Comparison of ENCODE assay signal across 8 mouse cellular contexts in genomic region chr7:16875310-16875325, GRCm38 (mm10). TPM values are rescaled to one million over a fixed set of nuclear protein-coding genes. Genes with fewer than 3 reads are reported as not detected.
A peak's percentile ranks its signal among the peaks of the same experiment; 100 is the strongest.
DNase-seq lines count a peak whose midpoint lies in the region; ATAC-seq and TF ChIP-seq lines count a peak whose summit lies in the region.

Gene Dact3, plus strand, starts transcription at chr7:16875317.

- H3K27me3 ChIP-seq in lung, postnatal 0 days (replicated peaks; ENCODE audit: insufficient read depth, low read length), result 0 out of 2 replicates have a peak, but pooled peaks cover 6% of the 10 kb centered on the region
- no peaks in the 10 kb centered on the region for H3K27me3 ChIP-seq in forebrain, embryonic 14.5 days (replicated peaks; ENCODE audit: control insufficient read depth, insufficient read depth, low read length)
- H3K27me3 ChIP-seq in midbrain, embryonic 16.5 days (ENCODE audit: control insufficient read depth, insufficient read depth, low read depth, low read length), result no peaks in the 10 kb centered on the region

- no peaks in the 10 kb centered on the region for H3K36me3 ChIP-seq in lung, postnatal 0 days (ENCODE audit: insufficient read depth, low read length)
- H3K36me3 ChIP-seq in forebrain, embryonic 14.5 days (ENCODE audit: control insufficient read depth, insufficient read depth, low read length), result 0 out of 2 replicates have a peak, but pooled peaks cover 4% of the 10 kb centered on the region
- no peaks in the 10 kb centered on the region for H3K36me3 ChIP-seq in midbrain, embryonic 16.5 days (ENCODE audit: control insufficient read depth, insufficient read depth, low read length)

- DNase-seq in lung, postnatal 0 days (ENCODE audit: low spot score), result no peak
- no peak for DNase-seq in lung, postnatal 36 days
- no peak for DNase-seq in forebrain, embryonic 14.5 days (ENCODE audit: low spot score)
- DNase-seq in layer of hippocampus, postnatal 10 days (ENCODE audit: low spot score in 2 of 2), result no peak
- no peak for DNase-seq in right cerebral cortex, postnatal 10 days (ENCODE audit: low spot score in 2 of 2)
- no peak for DNase-seq in thymus, postnatal 25 days
- no peak for DNase-seq in adrenal gland, postnatal 36 days

- WGBS in lung, postnatal 0 days, result 0% methylated on average over 1 of the region's 1 CpGs
- WGBS in forebrain, embryonic 14.5 days, result 0% methylated on average over 1 of the region's 1 CpGs
- WGBS in midbrain, embryonic 16.5 days, result 0% methylated on average over 1 of the region's 1 CpGs

- H3K9me3 ChIP-seq in lung, postnatal 0 days (ENCODE audit: low read length), result no peaks in the 10 kb centered on the region
- H3K9me3 ChIP-seq in forebrain, embryonic 14.5 days (replicated peaks; ENCODE audit: control insufficient read depth, low read length), result no peaks in the 10 kb centered on the region
- H3K9me3 ChIP-seq in midbrain, embryonic 16.5 days (replicated peaks; ENCODE audit: control insufficient read depth, low read length, poor library complexity, severe bottlenecking), result no peaks in the 10 kb centered on the region

- TF ChIP-seq CTCF in lung, postnatal 0 days (IDR thresholded peaks at IDR 0.05), result no peak

- peak within 1 kb of the TSS; percentile 61 for H3K4me3 ChIP-seq in lung, postnatal 0 days (ENCODE audit: low read depth, low read length)
- H3K4me3 ChIP-seq in forebrain, embryonic 14.5 days (ENCODE audit: low read depth, low read length), result peak within 1 kb of the TSS; percentile 69
- H3K4me3 ChIP-seq in midbrain, embryonic 16.5 days (ENCODE audit: low read depth, low read length), result peak within 1 kb of the TSS; percentile 71

- H3K4me2 ChIP-seq in lung, postnatal 0 days (replicated peaks; ENCODE audit: low read depth, low read length), result peak within 1 kb of the TSS; percentile 90
- peak within 1 kb of the TSS; percentile 96 for H3K4me2 ChIP-seq in forebrain, embryonic 14.5 days (ENCODE audit: low read length)
- peak within 1 kb of the TSS; percentile 86 for H3K4me2 ChIP-seq in midbrain, embryonic 16.5 days (ENCODE audit: low read length)

- H3K4me1 ChIP-seq in lung, postnatal 0 days (ENCODE audit: insufficient read depth, low read depth, low read length), result no peaks in the 10 kb centered on the region
- H3K4me1 ChIP-seq in forebrain, embryonic 14.5 days (ENCODE audit: control insufficient read depth, insufficient read depth, low read length), result peaks cover 16% of the 10 kb centered on the region
- H3K4me1 ChIP-seq in midbrain, embryonic 16.5 days (ENCODE audit: control insufficient read depth, insufficient read depth, low read length), result peaks cover 17% of the 10 kb centered on the region

- peak within 1 kb of the TSS; percentile 84 for H3K27ac ChIP-seq in lung, postnatal 0 days (ENCODE audit: low read length)
- peak within 1 kb of the TSS; percentile 86 for H3K27ac ChIP-seq in forebrain, embryonic 14.5 days (ENCODE audit: low read depth, low read length)
- H3K27ac ChIP-seq in midbrain, embryonic 16.5 days (ENCODE audit: low read length), result peak within 1 kb of the TSS; percentile 81

- no peak for ATAC-seq in lung, postnatal 0 days
- no peak for ATAC-seq in forebrain, embryonic 14.5 days
- ATAC-seq in midbrain, embryonic 16.5 days, result no peak

- peak within 1 kb of the TSS; percentile 34; the same call in 1 of the 2 replicates for H3K9ac ChIP-seq in lung, postnatal 0 days (replicated peaks; ENCODE audit: low read depth)
- peak within 1 kb of the TSS; percentile 84 for H3K9ac ChIP-seq in forebrain, embryonic 14.5 days (ENCODE audit: low read length)
- H3K9ac ChIP-seq in midbrain, embryonic 16.5 days (ENCODE audit: low read depth, low read length), result peak within 1 kb of the TSS; percentile 76

- no peak for TF ChIP-seq EP300 in lung, postnatal 0 days (IDR thresholded peaks at IDR 0.05)

RNA-seq across cellular contexts. Expression of gene Dact3, which starts in this region (rescaled TPM):
- 4.2 and 4.3 TPM in 2 replicates for polyA plus RNA-seq in lung, postnatal 0 days (2015; fragmentation: Nextera tagmentation; extraction: Ambion mirVana)
- 3.5 and 4.4 TPM in 2 replicates for polyA plus RNA-seq in forebrain, embryonic 14.5 days (2014; fragmentation: Nextera tagmentation; extraction: Ambion mirVana)
- total RNA-seq in layer of hippocampus, postnatal 10 days (2021), result 10 to 100 TPM; 95.0 to 96.3 TPM
- 2.6 and 3.0 TPM in 2 replicates for polyA plus RNA-seq in midbrain, embryonic 16.5 days (2015; fragmentation: Nextera tagmentation; extraction: Ambion mirVana)
- 1 to 10 TPM; 2.4 to 3.6 TPM for total RNA-seq in adrenal gland, postnatal 36 days (2021)

Comparison
In these comparisons a context has a peak if more than half of its experiments do, and no peak if none do; other contexts are left out.
1. RNA of gene Dact3 (total RNA-seq): 95.0 to 96.3 TPM in layer of hippocampus, postnatal 10 days; 2.4 to 3.6 TPM in adrenal gland, postnatal 36 days; every median in the first group is over 10 times any median in the second.
2. H3K9ac ChIP-seq: peak in every context shown above with its lines; median percentile 84 in forebrain, embryonic 14.5 days; 76 in midbrain, embryonic 16.5 days; 34 in lung, postnatal 0 days.
3. Peak in every context shown above with its lines, with median percentiles within 50 percentile points of each other: H3K27ac ChIP-seq, H3K4me2 ChIP-seq and H3K4me3 ChIP-seq.